23 mouse cellular contexts compared by ENCODE assay signal in genomic region chr16:20234406-20234805, GRCm38 (mm10). TPM values are rescaled to one million over a fixed set of nuclear protein-coding genes. Genes with fewer than 3 reads are reported as not detected.
DNase-seq lines count a peak whose midpoint lies in the region; ATAC-seq and TF ChIP-seq lines count a peak whose summit lies in the region.
"Had no signal": no experiment of that assay in that cellular context is flagged by ENCODE, and none has a peak within 500 bp of the region (broad histone marks: within the 10 kb centered on the region; RNA-seq: fewer than 3 reads in every experiment).

No protein-coding gene starts in this region.

- DNase-seq in frontal cortex, postnatal 14 days (ENCODE audit: low spot score in 2 of 2): no peak
- DNase-seq in kidney, postnatal 0 days (ENCODE audit: low spot score): peak; percentile 39
- no peak for DNase-seq in kidney, adult 18-20 months
- DNase-seq in left cerebral cortex, adult 2 months (ENCODE audit: extremely low spot score in 1 of 2, low spot score in 2 of 2): no peak
- DNase-seq in left cerebral cortex, adult 9 months (ENCODE audit: low spot score in 2 of 2): no peak
- DNase-seq: adrenal gland, adult 8-10 months; adrenal gland, postnatal 36 days; B cell, adult 2 months; cerebellum, adult 11 months; cerebellum, adult 8-10 months; cerebellum, postnatal 14 days; gastrocnemius, postnatal 14 days; heart, postnatal 10 days; heart, postnatal 4 days had no signal

- 47% methylated on average over 4 of the region's 4 CpGs for WGBS in kidney, postnatal 0 days
- 58% methylated on average over 4 of the region's 4 CpGs for WGBS in liver, embryonic 12.5 days (ENCODE audit: insufficient replicate concordance)

- H3K4me3 ChIP-seq in kidney, postnatal 0 days (replicated peaks; ENCODE audit: low read depth, low read length): no peak overlapping the region
- no peak overlapping the region for H3K4me3 ChIP-seq in left cerebral cortex, adult 2 months
- H3K4me3 ChIP-seq in liver, embryonic 12.5 days: no peak overlapping the region
- H3K4me3 ChIP-seq: embryonic facial prominence, embryonic 12.5 days; forebrain, embryonic 15.5 days; heart, embryonic 10.5 days; hindbrain, embryonic 12.5 days had no signal

- TF ChIP-seq CTCF in kidney, postnatal 0 days (IDR thresholded peaks at IDR 0.05; ENCODE audit: low read depth): no peak
- no peak for TF ChIP-seq CTCF in left cerebral cortex, adult 2 months (IDR thresholded peaks at IDR 0.05)

- ATAC-seq in frontal cortex, adult (ENCODE audit: low TSS enrichment): peak; percentile 50
- no peak for ATAC-seq in kidney, postnatal 0 days (replicated peaks; ENCODE audit: low FRiP score, low read depth)
- no peak for ATAC-seq in liver, embryonic 12.5 days
- ATAC-seq: CD4-positive, CD25-positive, alpha-beta regulatory T cell, adult 4 months; forebrain, embryonic 15.5 days had no signal

- no peak overlapping the region for H3K27ac ChIP-seq in kidney, postnatal 0 days
- peak overlapping the region; percentile 65 for H3K27ac ChIP-seq in left cerebral cortex, adult 2 months
- no peak overlapping the region for H3K27ac ChIP-seq in liver, embryonic 12.5 days
- H3K27ac ChIP-seq: embryonic facial prominence, embryonic 12.5 days; forebrain, embryonic 15.5 days; heart, embryonic 10.5 days; hindbrain, embryonic 12.5 days had no signal

- H3K27me3 ChIP-seq in kidney, postnatal 0 days (ENCODE audit: insufficient read depth, low read length): no peaks in the 10 kb centered on the region
- peaks cover 17% of the 10 kb centered on the region for H3K27me3 ChIP-seq in liver, embryonic 12.5 days (replicated peaks)
- H3K27me3 ChIP-seq: embryonic facial prominence, embryonic 12.5 days; forebrain, embryonic 15.5 days; hindbrain, embryonic 12.5 days had no signal

- H3K4me1 ChIP-seq in kidney, postnatal 0 days (replicated peaks; ENCODE audit: insufficient read depth, low read length): no peaks in the 10 kb centered on the region
- no peaks in the 10 kb centered on the region for H3K4me1 ChIP-seq in liver, embryonic 12.5 days
- H3K4me1 ChIP-seq: embryonic facial prominence, embryonic 12.5 days; forebrain, embryonic 15.5 days; hindbrain, embryonic 12.5 days had no signal

- H3K36me3 ChIP-seq in kidney, postnatal 0 days (ENCODE audit: insufficient read depth, low read length): peaks cover 23% of the 10 kb centered on the region
- H3K36me3 ChIP-seq in liver, embryonic 12.5 days: peaks cover 26% of the 10 kb centered on the region

- H3K9ac ChIP-seq in kidney, postnatal 0 days (ENCODE audit: low read depth, low read length): no peak overlapping the region
- no peak overlapping the region for H3K9ac ChIP-seq in liver, embryonic 12.5 days
- H3K9ac ChIP-seq: embryonic facial prominence, embryonic 12.5 days; forebrain, embryonic 15.5 days; hindbrain, embryonic 12.5 days had no signal

- no peak overlapping the region for H3K4me2 ChIP-seq in kidney, postnatal 0 days (ENCODE audit: low read length)
- no peak overlapping the region for H3K4me2 ChIP-seq in liver, embryonic 12.5 days
- H3K4me2 ChIP-seq: embryonic facial prominence, embryonic 12.5 days; forebrain, embryonic 15.5 days; hindbrain, embryonic 12.5 days had no signal

- H3K9me3 ChIP-seq in kidney, postnatal 0 days (replicated peaks; ENCODE audit: low read length): no peaks in the 10 kb centered on the region
- H3K9me3 ChIP-seq in liver, embryonic 12.5 days (replicated peaks): no peaks in the 10 kb centered on the region
- H3K9me3 ChIP-seq: embryonic facial prominence, embryonic 12.5 days; forebrain, embryonic 15.5 days; G1E; heart, embryonic 10.5 days; hindbrain, embryonic 12.5 days had no signal

- intact Hi-C loops in left cerebral cortex, adult 2 months (cut with DNase I): no loop called here

RNA-seq across cellular contexts. Expression of gene Map6d1, which starts 6.8 kb away (rescaled TPM):
- 0.36 and 0.37 TPM in 2 replicates for polyA plus RNA-seq in kidney, postnatal 0 days (2015; fragmentation: Nextera tagmentation; extraction: Ambion mirVana)
- total RNA-seq in left cerebral cortex, adult 2 months (2021): 10 to 100 TPM; 41.6 to 42.4 TPM
- polyA plus RNA-seq in liver, embryonic 12.5 days (2016; fragmentation: Nextera tagmentation; extraction: Ambion mirVana): 0.05 and 0.13 TPM in 2 replicates
- total RNA-seq: common myeloid progenitor, adult 5-6 weeks; G1E had no signal
- polyA plus RNA-seq: G1E had no signal
